Mouse (Mus musculus) brain, embryonic 14.5 days (tissue): Measurements from ENCODE around the gene Gm38392.

Source experiments
- CTCF ChIP-seq: fragments of 200-500 bp; IDR thresholded peaks from 2 replicates; pipeline ENCODE4 v1.5.1; 2012; ENCODE audit warnings: inconsistent platforms, mild to moderate bottlenecking, moderate library complexity, borderline replicate concordance; ENCODE audit not compliant: insufficient read depth, insufficient read length; ENCODE audit errors: extremely low read depth
- POLR2A ChIP-seq: fragments of 200-500 bp; IDR thresholded peaks from 2 replicates; pipeline ENCODE4 v1.6.1; 2012; ENCODE audit warnings: mild to moderate bottlenecking, inconsistent platforms, borderline replicate concordance; ENCODE audit not compliant: poor library complexity, insufficient read depth, insufficient read length, severe bottlenecking; ENCODE audit errors: extremely low read depth

DNA sequence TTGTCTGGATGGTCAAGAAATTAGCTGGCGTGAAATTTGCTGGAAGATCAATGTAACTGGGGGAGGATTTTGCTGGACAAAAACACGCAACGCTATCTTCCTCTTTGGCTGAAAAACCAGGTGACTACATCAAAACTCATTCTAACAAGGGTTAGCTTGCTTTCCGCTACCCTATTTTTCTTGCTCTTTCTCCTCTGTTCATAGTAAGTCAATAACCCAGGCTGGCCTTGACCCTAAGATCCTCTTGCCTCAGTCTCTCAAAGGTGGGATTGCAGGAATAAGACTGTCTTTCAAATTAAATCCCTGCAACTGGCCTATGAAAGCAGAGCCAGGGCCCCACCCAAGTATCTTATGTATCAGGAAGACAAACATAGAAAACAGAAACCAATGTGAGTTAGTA lies at the start of gene Gm38392:
- TF ChIP-seq POLR2A = no peak
- TF ChIP-seq CTCF = no peak
